Mouse (Mus musculus): Measurements from ENCODE around the gene Rad51b. TPM values are rescaled to one million over a fixed set of nuclear protein-coding genes. Genes with fewer than 3 reads are reported as not detected.

Rad51b gene
- total RNA-seq, 2 experiments from 2014 or later = 2.0 TPM

Other genes starting within 250 kb of the Rad51b start
- 1 to 10 TPM; 3.3 to 5.4 TPM for gene Pigh, start 207.6 kb upstream of the Rad51b start, total RNA-seq (2021)
- gene Arg2, start 166.5 kb upstream of the Rad51b start, total RNA-seq (2021) = not detected
- 10 to 100 TPM; 62.1 to 69.2 TPM for gene Vti1b, start 124.6 kb upstream of the Rad51b start, total RNA-seq (2021)
- 1 to 10 TPM; 7.2 to 8.5 TPM for gene Rdh11, start 105.0 kb upstream of the Rad51b start, total RNA-seq (2021)
- under 1 TPM; 0.31 to 0.32 TPM for gene Rdh12, start 88.4 kb upstream of the Rad51b start, total RNA-seq (2021)
- gene Zfyve26, start 978 bp upstream of the Rad51b start, total RNA-seq (2021) = 10 to 100 TPM; 14.9 to 15.8 TPM